11 mouse cellular contexts compared by ENCODE assay signal in the genomic region with DNA sequence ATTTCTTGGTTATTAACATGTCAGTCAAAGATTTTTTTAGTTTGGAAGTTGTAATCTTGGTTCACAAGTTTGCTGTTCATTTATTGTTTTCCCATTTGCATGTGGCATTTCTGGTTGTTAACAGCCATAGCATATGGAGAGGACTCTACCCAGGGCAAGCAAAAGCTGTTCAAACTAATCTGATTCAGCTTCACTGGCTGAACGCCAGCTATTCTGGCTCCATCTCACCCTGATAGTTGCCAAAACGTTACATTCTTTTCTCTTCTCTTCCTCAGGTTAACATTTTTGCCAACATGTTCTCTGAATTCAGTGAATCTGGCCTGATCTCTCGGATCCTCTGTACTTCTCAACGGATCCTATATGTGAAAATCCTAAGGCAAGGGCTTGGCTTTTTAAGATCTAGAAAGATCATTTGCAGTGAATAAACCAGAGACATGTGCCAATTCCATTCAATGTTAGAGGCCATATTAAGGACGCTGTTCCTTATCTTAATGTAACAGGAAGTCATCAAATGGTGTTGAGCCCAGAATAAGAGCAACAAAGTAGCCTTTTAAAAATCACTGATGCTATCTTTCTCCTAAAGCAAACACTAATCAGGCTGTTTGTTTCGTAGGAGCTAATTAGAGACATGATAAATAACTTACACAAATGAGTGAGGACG.
A peak's percentile ranks its signal among the peaks of the same experiment; 100 is the strongest.
DNase-seq lines count a peak whose midpoint lies in the region; ATAC-seq and TF ChIP-seq lines count a peak whose summit lies in the region.
"Had no signal": no experiment of that assay in that cellular context is flagged by ENCODE, and none has a peak within 500 bp of the region (broad histone marks: within the 10 kb centered on the region; RNA-seq: fewer than 3 reads in every experiment).

No protein-coding gene starts in this region.

- H3K9me3 ChIP-seq in forebrain, embryonic 14.5 days (replicated peaks; ENCODE audit: control insufficient read depth, low read length) = no peaks in the 10 kb centered on the region
- no peaks in the 10 kb centered on the region for H3K9me3 ChIP-seq in forebrain, embryonic 10.5 days
- H3K9me3 ChIP-seq in lung, postnatal 0 days (ENCODE audit: low read length) = no peaks in the 10 kb centered on the region
- H3K9me3 ChIP-seq: embryonic facial prominence, embryonic 15.5 days; heart, embryonic 15.5 days had no signal

- ATAC-seq in forebrain, embryonic 14.5 days = peak; percentile 93
- ATAC-seq in lung, postnatal 0 days = no peak
- ATAC-seq in erythroid progenitor cell, adult 5-6 weeks (replicated peaks; ENCODE audit: low FRiP score, poor library complexity, severe bottlenecking) = no peak

- no peaks in the 10 kb centered on the region for H3K27me3 ChIP-seq in forebrain, embryonic 14.5 days (replicated peaks; ENCODE audit: control insufficient read depth, insufficient read depth, low read length)
- H3K27me3 ChIP-seq in forebrain, embryonic 10.5 days (ENCODE audit: poor library complexity, severe bottlenecking) = no peaks in the 10 kb centered on the region
- no peaks in the 10 kb centered on the region for H3K27me3 ChIP-seq in lung, postnatal 0 days (replicated peaks; ENCODE audit: insufficient read depth, low read length)
- H3K27me3 ChIP-seq: embryonic facial prominence, embryonic 15.5 days; heart, embryonic 15.5 days had no signal

- 45% methylated on average over 7 of the region's 7 CpGs for WGBS in forebrain, embryonic 14.5 days
- 73% methylated on average over 7 of the region's 7 CpGs for WGBS in forebrain, embryonic 10.5 days
- 25% methylated on average over 7 of the region's 7 CpGs for WGBS in lung, postnatal 0 days

- H3K4me3 ChIP-seq in forebrain, embryonic 14.5 days (ENCODE audit: low read depth, low read length) = no peak overlapping the region
- H3K4me3 ChIP-seq in forebrain, embryonic 10.5 days = no peak overlapping the region
- no peak overlapping the region for H3K4me3 ChIP-seq in lung, postnatal 0 days (ENCODE audit: low read depth, low read length)
- H3K4me3 ChIP-seq: embryonic facial prominence, embryonic 15.5 days; heart, embryonic 15.5 days; left cerebral cortex, adult 2 months had no signal

- no peak for TF ChIP-seq EP300 in lung, postnatal 0 days (IDR thresholded peaks at IDR 0.05)

- H3K9ac ChIP-seq in forebrain, embryonic 14.5 days (ENCODE audit: low read length) = no peak overlapping the region
- H3K9ac ChIP-seq in lung, postnatal 0 days (replicated peaks; ENCODE audit: low read depth) = no peak overlapping the region
- H3K9ac ChIP-seq: embryonic facial prominence, embryonic 15.5 days; heart, embryonic 15.5 days had no signal

- DNase-seq in forebrain, embryonic 14.5 days (ENCODE audit: low spot score) = peak; percentile 82
- no peak for DNase-seq in forebrain, embryonic 10.5 days (ENCODE audit: extremely low spot score, low spot score)
- DNase-seq in lung, postnatal 0 days (ENCODE audit: low spot score) = peak; percentile 8
- no peak for DNase-seq in lung, postnatal 4 days
- DNase-seq in cerebellum, adult 8-10 months = peak; percentile 83
- DNase-seq in layer of hippocampus, postnatal 36 days = peak; percentile 21 to 29
- no peak for DNase-seq in embryo, embryonic 9.5 days (ENCODE audit: extremely low spot score)

- H3K36me3 ChIP-seq in forebrain, embryonic 14.5 days (ENCODE audit: control insufficient read depth, insufficient read depth, low read length) = no peaks in the 10 kb centered on the region
- no peaks in the 10 kb centered on the region for H3K36me3 ChIP-seq in forebrain, embryonic 10.5 days (replicated peaks)
- no peaks in the 10 kb centered on the region for H3K36me3 ChIP-seq in lung, postnatal 0 days (ENCODE audit: insufficient read depth, low read length)
- H3K36me3 ChIP-seq: embryonic facial prominence, embryonic 15.5 days; heart, embryonic 15.5 days had no signal

- H3K27ac ChIP-seq in forebrain, embryonic 14.5 days (ENCODE audit: low read depth, low read length) = no peak overlapping the region
- H3K27ac ChIP-seq in forebrain, embryonic 10.5 days = no peak overlapping the region
- no peak overlapping the region for H3K27ac ChIP-seq in lung, postnatal 0 days (ENCODE audit: low read length)
- H3K27ac ChIP-seq: embryonic facial prominence, embryonic 15.5 days; heart, embryonic 15.5 days; left cerebral cortex, adult 2 months had no signal

- no peak overlapping the region for H3K4me2 ChIP-seq in forebrain, embryonic 14.5 days (ENCODE audit: low read length)
- H3K4me2 ChIP-seq in lung, postnatal 0 days (replicated peaks; ENCODE audit: low read depth, low read length) = no peak overlapping the region
- H3K4me2 ChIP-seq: embryonic facial prominence, embryonic 15.5 days; heart, embryonic 15.5 days had no signal

- H3K4me1 ChIP-seq in forebrain, embryonic 14.5 days (ENCODE audit: control insufficient read depth, insufficient read depth, low read length) = no peaks in the 10 kb centered on the region
- no peaks in the 10 kb centered on the region for H3K4me1 ChIP-seq in forebrain, embryonic 10.5 days
- no peaks in the 10 kb centered on the region for H3K4me1 ChIP-seq in lung, postnatal 0 days (ENCODE audit: insufficient read depth, low read depth, low read length)
- H3K4me1 ChIP-seq: heart, embryonic 15.5 days had no signal

- TF ChIP-seq CTCF in lung, postnatal 0 days (IDR thresholded peaks at IDR 0.05) = no peak

Comparison
In these comparisons a context has a peak if more than half of its experiments do, and no peak if none do; other contexts are left out.
1. DNase-seq: peak in forebrain, embryonic 14.5 days (single experiment), lung, postnatal 0 days (single experiment), cerebellum, adult 8-10 months (single experiment) and layer of hippocampus, postnatal 36 days (2 of 2); none in forebrain, embryonic 10.5 days (single experiment), lung, postnatal 4 days (0 of 2) and embryo, embryonic 9.5 days (single experiment).